Mouse (Mus musculus) embryonic stem cell, embryonic (primary cell): ENCODE data around the gene Hpn.

Experiments used
- CTCF ChIA-PET, 4 experiments: fragments of 300-600 bp in 2 of 4; fragments of 350-600 bp in 2 of 4; sonication (Branson Sonifier 250); formaldehyde crosslinking; loops; one replicate each; lab custom pipeline; 2022; ENCODE audit warnings: inconsistent platforms in 2 of 4; lab: Charles Lee
- POLR2A ChIA-PET, 4 experiments: fragments of 300-600 bp in 2 of 4; fragments of 350-600 bp in 2 of 4; sonication (Branson Sonifier 250); formaldehyde crosslinking; loops; one replicate each; lab custom pipeline; 2022; ENCODE audit warnings: antibody characterized with exemption in 4 of 4, inconsistent platforms in 1 of 4; lab: Charles Lee

The Hpn gene

GRCm38 (mm10) chr7:31125116-31125515, 10.0 kb upstream of the Hpn start:
- ChIA-PET CTCF (no interaction called here), POLR2A (interaction anchor here in 1 of 4 experiments (1.2 kb wide), 1 partner anchor 18 kb away, joined by 4 read pairs; no protein-coding TSS in a partner anchor)

GRCm38 (mm10) chr7:31124381-31124780, 9.3 kb upstream of the Hpn start:
- POLR2A ChIA-PET: no interaction called here
- CTCF ChIA-PET: interaction anchor here in 2 of 4 experiments (0.7 to 1.4 kb wide), 2 partner anchors 19 to 598 kb away, joined by 4 to 5 read pairs; no protein-coding TSS in a partner anchor

- ChIA-PET POLR2A (interaction anchor here in 1 of 4 experiments (0.6 to 0.9 kb wide), 2 partner anchors 9 to 571 kb away, joined by 3 read pairs; no protein-coding TSS in a partner anchor), CTCF (interaction anchor here in 1 of 4 experiments (1.4 kb wide), 1 partner anchor 18 kb away, joined by 5 read pairs; no protein-coding TSS in a partner anchor)
Measured at GRCm38 (mm10) chr7:31123697-31124096, 8.6 kb upstream of the Hpn start.

DNA sequence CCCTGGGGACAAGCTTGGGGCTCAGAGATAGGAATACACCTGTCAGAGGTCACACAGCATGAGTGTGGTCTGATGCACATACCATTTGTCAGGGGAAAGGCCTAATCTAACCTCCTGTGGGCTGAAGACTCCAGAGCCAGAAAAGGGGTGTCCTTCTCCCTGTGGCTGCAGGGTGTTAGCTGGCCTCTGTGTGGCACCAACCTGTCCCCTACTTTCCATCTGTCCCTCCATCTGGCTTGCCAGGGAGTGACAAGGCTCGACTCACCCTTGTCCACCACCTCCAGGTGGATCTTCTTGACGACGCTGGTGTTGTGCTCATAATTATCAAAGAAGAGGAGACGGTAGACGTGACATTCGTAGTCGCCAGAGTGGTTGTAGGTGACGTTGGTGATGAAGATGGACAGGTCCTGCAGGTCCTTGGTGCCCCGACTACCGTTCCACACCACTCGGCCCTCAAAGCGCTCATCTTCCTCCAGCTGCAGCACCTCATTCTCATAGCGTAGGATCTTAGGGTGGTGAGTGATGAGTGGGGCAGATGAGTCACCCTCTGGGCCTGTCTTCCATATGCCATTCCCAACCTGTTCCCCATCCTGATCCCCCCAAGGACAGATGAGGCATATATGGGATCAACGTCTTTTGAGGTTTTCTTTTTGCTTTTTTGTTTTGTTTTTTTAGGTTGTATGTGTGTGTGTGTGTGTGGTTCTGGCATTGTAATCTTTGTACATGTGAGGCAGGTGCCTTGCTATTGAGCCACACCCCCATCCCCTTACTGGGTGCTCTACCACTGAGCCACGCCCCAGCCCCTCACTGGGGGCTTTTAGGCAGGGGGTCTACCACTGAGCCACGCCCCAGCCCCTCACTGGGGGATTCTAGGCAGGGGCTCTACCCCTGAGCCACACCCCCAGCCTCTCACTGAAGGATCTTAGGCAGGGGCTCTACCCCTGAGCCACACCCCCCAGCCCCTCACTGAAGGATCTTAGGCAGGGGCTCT, 7.8 kb upstream of the Hpn start:
- POLR2A ChIA-PET: interaction anchor here in 1 of 4 experiments (0.9 kb wide), 1 partner anchor 570 kb away, joined by 3 read pairs; no protein-coding TSS in a partner anchor
- CTCF ChIA-PET: interaction anchor here in 1 of 4 experiments (1.4 kb wide), 1 partner anchor 18 kb away, joined by 5 read pairs; no protein-coding TSS in a partner anchor

- ChIA-PET CTCF (interaction anchor here in 2 of 4 experiments (0.7 to 1.3 kb wide), 3 partner anchors 11 to 41 kb away, joined by 3 to 4 read pairs (median 3); no protein-coding TSS in a partner anchor), POLR2A (interaction anchor here in 2 of 4 experiments (0.7 to 1.1 kb wide), 2 partner anchors 14 to 33 kb away, joined by 3 read pairs; no protein-coding TSS in a partner anchor)
Measured at GRCm38 (mm10) chr7:31119556-31119955, 4.5 kb upstream of the Hpn start.

- ChIA-PET CTCF (interaction anchor here in 2 of 4 experiments (1.1 to 1.6 kb wide), 4 partner anchors 13 to 40 kb away, joined by 3 to 7 read pairs (median 5); no protein-coding TSS in a partner anchor), POLR2A (interaction anchor here in 3 of 4 experiments (0.6 to 1.9 kb wide), 5 partner anchors 9 to 201 kb away, joined by 3 to 6 read pairs (median 4); no protein-coding TSS in a partner anchor)
Measured at GRCm38 (mm10) chr7:31118486-31118885, 3.4 kb upstream of the Hpn start.

DNA sequence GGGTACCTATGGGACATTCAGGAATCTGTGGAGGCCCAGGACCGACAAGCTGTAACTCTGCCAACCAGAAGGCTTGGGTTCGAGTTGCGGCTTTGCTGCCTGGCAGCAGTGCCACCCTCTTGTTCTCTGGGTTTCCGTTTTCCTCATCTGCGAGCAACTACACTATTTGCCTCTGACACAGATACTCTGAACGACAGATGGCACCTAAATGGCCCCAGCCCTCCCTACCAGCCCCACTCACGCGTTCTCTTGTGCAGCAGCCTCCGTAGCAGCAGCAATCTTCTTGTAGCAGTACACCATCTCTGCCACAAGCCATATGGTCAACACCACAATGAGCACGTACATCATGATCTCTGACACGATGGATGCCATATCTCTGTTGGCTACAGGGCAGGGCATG, 2.4 kb upstream of the Hpn start:
- ChIA-PET CTCF (interaction anchor here in 3 of 4 experiments (0.7 to 1.6 kb wide), 3 partner anchors 12 to 60 kb away, joined by 3 to 7 read pairs (median 6); no protein-coding TSS in a partner anchor), POLR2A (interaction anchor here in 3 of 4 experiments (0.6 to 1.9 kb wide), 13 partner anchors 9 to 463 kb away, joined by 3 to 10 read pairs (median 4); partner anchors contain the start of gene Fxyd7 (in 1 of the 3))

DNA sequence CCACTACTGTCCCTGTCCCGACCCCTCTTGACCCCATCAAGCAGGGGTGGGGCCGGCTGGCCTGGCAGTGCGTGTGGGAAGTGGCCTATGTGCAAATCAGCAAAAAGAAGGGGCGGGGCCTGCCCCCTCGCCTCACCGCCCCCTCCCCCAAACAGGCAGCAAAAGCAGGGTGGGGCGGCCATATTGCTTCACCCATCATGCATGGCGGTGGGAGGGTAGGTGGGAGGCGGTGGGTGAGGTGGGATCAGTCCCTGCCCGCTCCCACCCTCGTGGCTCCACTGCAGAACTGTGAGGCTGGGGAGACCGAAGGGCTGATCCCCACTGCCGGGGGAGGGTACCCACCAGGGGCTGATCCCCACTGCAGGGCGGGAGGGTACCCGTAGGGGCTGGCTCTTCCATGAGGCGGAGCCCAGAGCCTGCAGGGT, 1.6 kb upstream of the Hpn start:
- ChIA-PET CTCF (interaction anchor here in 2 of 4 experiments (0.7 kb wide), 2 partner anchors 40 to 60 kb away, joined by 3 read pairs; no protein-coding TSS in a partner anchor), POLR2A (interaction anchor here in 2 of 4 experiments (0.9 to 1.5 kb wide), 3 partner anchors 11 to 58 kb away, joined by 3 read pairs; no protein-coding TSS in a partner anchor)

DNA sequence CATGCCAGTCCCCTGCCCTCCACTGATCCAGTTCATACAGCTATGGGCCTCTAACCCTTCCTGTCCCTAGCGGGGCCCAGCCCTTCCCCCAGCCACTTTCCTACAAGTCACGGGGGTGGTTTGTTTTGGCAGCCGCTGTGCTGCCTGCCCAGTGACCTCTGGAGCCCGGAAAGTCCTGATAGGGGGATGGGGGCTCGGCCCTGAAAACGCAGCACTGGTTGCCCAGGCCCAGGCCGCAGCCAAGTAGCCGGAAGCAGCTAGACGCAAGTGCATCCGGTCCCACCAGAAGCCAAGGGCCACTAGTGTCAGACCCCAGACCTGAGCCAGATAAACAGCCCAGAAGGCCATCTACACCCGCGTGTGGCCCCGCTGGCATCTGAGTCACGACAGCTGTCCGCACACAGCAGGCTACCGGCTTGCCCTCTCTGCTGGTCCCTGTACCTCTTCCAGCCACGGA, 525 bp upstream of the Hpn start:
- POLR2A ChIA-PET: interaction anchor here in 1 of 4 experiments (1.4 kb wide), 2 partner anchors 12 kb away, joined by 3 to 4 read pairs; no protein-coding TSS in a partner anchor
- CTCF ChIA-PET: interaction anchor here in 3 of 4 experiments (0.7 to 2.1 kb wide), 5 partner anchors 10 to 37 kb away, joined by 3 to 5 read pairs (median 4); no protein-coding TSS in a partner anchor

DNA sequence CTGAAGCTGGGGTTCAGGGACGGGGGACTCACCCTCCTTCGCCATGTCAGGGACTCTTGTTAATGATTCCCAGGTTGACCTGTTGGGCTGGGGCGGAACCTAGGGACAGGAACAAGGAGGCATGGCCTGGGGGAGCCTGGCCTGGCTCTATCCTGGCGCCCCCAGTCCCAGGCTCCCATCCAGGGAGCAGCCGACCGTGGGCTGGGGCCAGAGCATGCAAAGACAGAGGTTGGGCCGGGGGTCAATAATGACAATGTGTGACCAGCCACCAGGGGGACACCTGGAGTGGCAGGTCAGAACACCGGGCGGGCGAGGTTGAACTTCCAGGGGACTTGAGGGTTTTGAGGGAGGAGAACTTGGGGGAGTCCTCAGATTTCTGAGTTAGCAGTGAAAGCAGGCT, 444 bp downstream of the Hpn start:
- CTCF ChIA-PET: interaction anchor here in 3 of 4 experiments (0.5 to 2.1 kb wide), 4 partner anchors 8 to 30 kb away, joined by 3 to 6 read pairs (median 4); no protein-coding TSS in a partner anchor

DNA sequence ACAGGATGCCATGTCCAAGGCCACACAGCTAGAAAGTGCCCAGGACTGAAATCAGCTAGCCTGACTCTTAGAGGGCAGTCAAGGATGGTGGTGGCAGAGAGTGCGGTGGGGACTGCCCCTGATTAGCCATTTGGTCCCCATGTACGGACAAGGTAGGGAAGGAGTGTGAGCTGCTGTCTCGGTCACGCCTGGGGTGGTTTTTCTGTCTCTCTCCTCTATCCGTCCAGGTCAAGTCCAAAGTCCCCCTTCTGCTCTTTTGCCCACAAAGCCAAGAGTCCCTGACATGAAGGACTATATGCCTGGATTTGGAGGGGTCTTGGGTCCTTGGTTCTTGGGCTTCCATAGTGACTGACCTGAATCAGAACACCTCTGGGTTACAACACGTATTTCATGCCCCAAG, 1.3 kb downstream of the Hpn start:
- ChIA-PET CTCF (interaction anchor here in 3 of 4 experiments (0.5 to 1.4 kb wide), 5 partner anchors 7 to 64 kb away, joined by 4 to 6 read pairs (median 4); no protein-coding TSS in a partner anchor), POLR2A (interaction anchor here in 1 of 4 experiments (0.7 kb wide), 1 partner anchor 19 kb away, joined by 3 read pairs; no protein-coding TSS in a partner anchor)

More for the DNA sequence above, 444 bp downstream of the Hpn start:
- POLR2A ChIA-PET: interaction anchor here in 1 of 4 experiments (1.4 kb wide), 1 partner anchor 11 kb away, joined by 4 read pairs; no protein-coding TSS in a partner anchor

DNA sequence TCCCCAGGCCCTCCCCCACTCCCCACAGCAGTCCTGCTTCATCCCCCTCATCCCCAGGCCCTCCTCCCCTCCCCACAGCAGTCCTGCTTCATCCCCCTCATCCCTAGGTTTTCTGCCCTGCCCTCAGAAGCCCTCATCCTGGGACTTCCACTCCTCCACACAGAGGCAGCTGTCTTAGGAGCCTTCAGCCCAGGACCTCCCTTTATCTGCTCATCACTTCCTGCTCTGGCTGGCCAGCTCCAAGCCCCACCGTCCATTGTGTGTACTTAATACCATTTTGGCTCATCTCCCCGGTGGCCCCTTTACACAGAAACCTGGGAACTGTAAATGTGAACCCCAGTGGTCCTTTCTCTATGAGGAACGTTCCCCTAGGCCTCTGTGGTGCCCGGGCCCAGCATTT, 3.1 kb downstream of the Hpn start:
- ChIA-PET CTCF (interaction anchor here in 1 of 4 experiments (1.0 kb wide), 1 partner anchor 13 kb away, joined by 4 read pairs; no protein-coding TSS in a partner anchor), POLR2A (interaction anchor here in 1 of 4 experiments (0.6 kb wide), 1 partner anchor 213 kb away, joined by 4 read pairs; no protein-coding TSS in a partner anchor)

- ChIA-PET POLR2A (no interaction called here), CTCF (interaction anchor here in 1 of 4 experiments (0.7 kb wide), 1 partner anchor 66 kb away, joined by 3 read pairs; no protein-coding TSS in a partner anchor)
Measured at GRCm38 (mm10) chr7:31110861-31111385, 4.2 kb downstream of the Hpn start.

GRCm38 (mm10) chr7:31109796-31110195, 5.3 kb downstream of the Hpn start:
- ChIA-PET POLR2A (no interaction called here), CTCF (interaction anchor here in 2 of 4 experiments (0.6 to 1.3 kb wide), 3 partner anchors 11 to 27 kb away, joined by 4 to 7 read pairs (median 4); no protein-coding TSS in a partner anchor)

DNA sequence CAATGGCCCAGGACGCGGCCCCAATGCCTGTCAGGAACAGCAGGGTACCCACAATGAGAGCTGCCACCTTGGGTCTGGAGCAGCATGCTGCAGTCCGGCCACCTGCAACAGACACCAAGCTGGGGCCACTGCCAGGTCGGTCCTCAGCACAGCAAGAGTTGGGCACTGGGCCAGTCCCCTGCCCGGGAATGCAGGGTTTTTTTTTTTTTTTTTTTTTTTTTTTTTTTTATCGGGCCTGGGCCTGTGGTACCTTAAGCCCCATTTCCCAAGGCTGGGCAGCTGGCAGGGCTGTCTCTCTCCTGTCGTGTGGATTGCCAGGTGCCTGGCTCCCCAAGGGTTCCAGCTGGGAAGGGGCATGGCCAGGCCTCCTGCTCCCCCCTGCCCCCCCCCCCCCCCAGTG, 6.0 kb downstream of the Hpn start:
- POLR2A ChIA-PET: interaction anchor here in 1 of 4 experiments (0.6 kb wide), 1 partner anchor 1043 kb away, joined by 3 read pairs; no protein-coding TSS in a partner anchor
- CTCF ChIA-PET: interaction anchor here in 2 of 4 experiments (0.7 to 1.3 kb wide), 2 partner anchors 11 to 67 kb away, joined by 7 to 12 read pairs; partner anchors contain the start of gene Fxyd5 (in 1 of the 2)

- POLR2A ChIA-PET: interaction anchor here in 1 of 4 experiments (1.1 kb wide), 1 partner anchor 10 kb away, joined by 4 read pairs; no protein-coding TSS in a partner anchor
- CTCF ChIA-PET: interaction anchor here in 1 of 4 experiments (0.8 to 0.9 kb wide), 2 partner anchors 10 to 11 kb away, joined by 3 to 5 read pairs; no protein-coding TSS in a partner anchor
Measured at GRCm38 (mm10) chr7:31107781-31108180, 7.3 kb downstream of the Hpn start.

DNA sequence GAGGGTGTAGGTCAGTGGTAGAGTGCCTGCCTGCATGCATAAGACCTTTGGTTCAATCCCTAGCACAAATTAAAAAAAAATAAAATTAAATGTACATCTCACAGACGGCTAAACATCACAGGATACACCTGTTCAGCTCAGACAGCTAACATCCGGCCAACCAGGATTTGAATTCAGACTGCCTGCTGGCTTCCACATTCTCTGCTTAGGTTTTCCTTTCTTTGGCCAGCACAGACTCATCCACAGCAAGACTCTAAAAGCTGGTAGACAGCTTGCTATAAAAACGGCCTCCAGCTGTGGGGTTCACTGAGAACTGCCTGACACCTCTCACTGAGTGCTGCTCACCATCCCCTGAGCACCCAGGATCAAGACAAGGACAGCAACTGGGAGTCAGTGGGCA, 8.9 kb downstream of the Hpn start:
- ChIA-PET POLR2A (interaction anchor here in 1 of 4 experiments (0.6 to 1.3 kb wide), 3 partner anchors 11 to 50 kb away, joined by 3 to 5 read pairs (median 3); partner anchors contain the start of gene Scn1b), CTCF (interaction anchor here (0.6 to 2.6 kb wide), 13 partner anchors 8 to 71 kb away, joined by 3 to 19 read pairs (median 6); partner anchors contain the start of gene Gramd1a (in 1 of the 4))
